Mouse (Mus musculus): ENCODE data around the gene Gatc.

DNA sequence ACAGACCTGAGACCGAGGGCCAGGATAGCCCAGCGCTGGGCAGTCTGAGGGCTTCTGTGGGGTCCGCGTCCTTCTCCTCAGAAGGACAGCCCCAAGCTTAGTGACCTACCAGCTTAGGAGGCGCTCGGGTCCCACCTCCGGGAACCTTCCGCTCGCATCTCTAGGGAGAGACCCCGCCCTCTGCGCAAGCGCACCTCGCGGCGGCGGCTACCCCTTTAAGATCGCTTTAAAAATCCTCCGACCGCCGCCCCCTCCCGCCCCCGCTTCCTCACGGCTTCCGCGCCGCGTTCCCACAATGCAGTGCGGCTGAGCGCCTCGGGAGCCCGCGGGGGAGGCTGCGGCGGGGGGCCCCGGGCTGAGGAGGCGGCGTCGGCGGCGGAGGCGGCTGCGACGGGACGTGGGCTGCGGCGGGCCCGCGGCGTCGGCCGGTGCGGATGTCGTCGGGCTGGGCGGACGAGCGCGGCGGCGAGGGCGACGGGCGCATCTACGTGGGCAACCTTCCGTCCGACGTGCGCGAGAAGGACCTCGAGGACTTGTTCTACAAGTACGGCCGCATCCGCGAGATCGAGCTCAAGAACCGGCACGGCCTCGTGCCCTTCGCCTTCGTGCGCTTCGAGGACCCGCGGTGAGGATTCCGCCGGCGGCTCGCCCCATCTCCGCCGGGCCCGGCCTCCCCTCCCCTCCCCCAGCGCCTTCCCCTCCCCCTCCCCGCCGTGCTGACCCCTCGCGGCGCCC, 13.9 kb downstream of the Gatc start, which contains the start of gene Srsf9:
- TF ChIP-seq CTCF (IDR thresholded peaks at IDR 0.05; ENCODE audit: insufficient read depth, low read length) (no peak), POLR2A (IDR thresholded peaks at IDR 0.05; ENCODE audit: borderline replicate concordance, extremely low read depth, low read depth, low read length) (peak; percentile 85)
